Mouse (Mus musculus) kidney, embryonic 14.5 days (tissue): ENCODE measurements around the gene Pycard. TPM values are rescaled to one million over a fixed set of nuclear protein-coding genes. Genes with fewer than 3 reads are reported as not detected.
"Not testable (repeated sequence)": the region's sequence is repeated elsewhere in the genome, so short reads cannot be mapped to it uniquely, and the experiment has no call there.

ENCODE experiments used
- ATAC-seq: fragments of 200-750 bp; cut with Nextera tagmentation; 2 replicates; pipeline ENCODE4 v1.8.0; 2017; ENCODE audit warnings: moderate number of reproducible peaks, mild to moderate bottlenecking, moderate TSS enrichment, moderate library complexity; ENCODE audit not compliant: low FRiP score, low TSS enrichment
- H3K27ac ChIP-seq: fragments of 300-500 bp; sonication (generic); 2 replicates; pipeline ENCODE4 v1.5.1; 2014; ENCODE audit warnings: low read depth, mild to moderate bottlenecking, low read length, moderate library complexity, mixed read lengths
- H3K27me3 ChIP-seq: fragments of 300-500 bp; sonication (generic); 2 replicates; pipeline ENCODE4 v1.6.1; 2014; ENCODE audit warnings: mild to moderate bottlenecking, low read length; ENCODE audit not compliant: control insufficient read depth, insufficient read depth
- H3K36me3 ChIP-seq: fragments of 300-500 bp; sonication (generic); 2 replicates; pipeline ENCODE4 v1.6.1; 2014; ENCODE audit warnings: low read length, mixed read lengths; ENCODE audit not compliant: control insufficient read depth, insufficient read depth
- H3K4me1 ChIP-seq: fragments of 300-500 bp; sonication (generic); 2 replicates; pipeline ENCODE4 v1.6.1; 2014; ENCODE audit warnings: low read length, mixed read lengths; ENCODE audit not compliant: control insufficient read depth, insufficient read depth
- H3K4me2 ChIP-seq: fragments of 300-500 bp; sonication (generic); replicated peaks from 2 replicates; pipeline ENCODE4 v1.6.1; 2014; ENCODE audit warnings: low read depth, mild to moderate bottlenecking, low read length
- H3K4me3 ChIP-seq: fragments of 300-500 bp; sonication (generic); 2 replicates; pipeline ENCODE4 v1.5.1; 2014; ENCODE audit warnings: mild to moderate bottlenecking, low read length
- H3K9ac ChIP-seq: fragments of 300-500 bp; sonication (generic); 2 replicates; pipeline ENCODE4 v1.6.1; 2014; ENCODE audit warnings: low read depth, mild to moderate bottlenecking, low read length, moderate library complexity
- H3K9me3 ChIP-seq: fragments of 300-500 bp; sonication (generic); 2 replicates; pipeline ENCODE4 v1.6.1; 2016; ENCODE audit warnings: low read length; ENCODE audit not compliant: control insufficient read depth
- WGBS: fragments of 180-500 bp; shearing (Covaris S2); extraction: QIAGEN DNeasy Blood & Tissue Kit; methylation state at CpG from one replicate; pipeline ENCODE4 v1.1.7; 2014; 5-methylcytosine and 5-hydroxymethylcytosine counted together
- polyA plus RNA-seq: library from polyadenylated mRNA; unstranded; fragments of >200 nt; fragmentation: Nextera tagmentation; extraction: Ambion mirVana; gene quantifications from 2 replicates; pipeline ENCODE4 v1.2.1, GENCODE M21; 2014

Pycard gene
- polyA plus RNA-seq, 1 experiment from 2014 or later: 39.5 TPM

GRCm38 (mm10) chr7:128023565-128023964, 29.9 kb upstream of the Pycard start:
- Histone ChIP-seq H3K27ac (no peak overlapping the region), H3K9me3 (no peaks in the 10 kb centered on the region), H3K27me3 (no peaks in the 10 kb centered on the region), H3K4me3 (no peak overlapping the region), H3K4me2 (no peak overlapping the region), H3K36me3 (no peaks in the 10 kb centered on the region), H3K4me1 (no peaks in the 10 kb centered on the region), H3K9ac (no peak overlapping the region)
- WGBS: 93% methylated on average over 4 of the region's 4 CpGs
- ATAC-seq: no peak

DNA sequence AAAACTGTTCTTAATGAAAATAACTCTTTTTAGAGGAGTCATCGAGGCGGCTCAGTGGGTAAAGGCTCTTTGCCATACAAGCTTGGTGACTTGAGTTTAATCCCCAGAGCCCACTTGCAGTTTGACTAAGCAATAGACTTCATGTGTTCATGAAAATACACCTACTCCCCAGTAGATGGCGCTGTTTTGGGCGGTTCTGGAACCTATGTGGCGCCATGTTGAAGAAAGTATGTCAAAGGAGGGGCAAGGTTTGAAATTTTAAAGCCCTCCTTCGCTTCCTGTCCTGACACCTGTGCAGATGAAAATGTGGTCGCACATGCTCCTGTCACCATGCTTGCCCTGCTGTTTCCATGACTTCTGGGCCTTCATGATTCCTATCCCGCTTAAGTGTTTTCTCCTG, 29.3 kb upstream of the Pycard start:
- Histone ChIP-seq H3K9me3 (no peaks in the 10 kb centered on the region), H3K27me3 (no peaks in the 10 kb centered on the region), H3K4me1 (no peaks in the 10 kb centered on the region), H3K36me3 (no peaks in the 10 kb centered on the region), H3K4me2 (no peak overlapping the region), H3K9ac (no peak overlapping the region), H3K4me3 (no peak overlapping the region), H3K27ac (no peak overlapping the region)
- no peak for ATAC-seq
- WGBS: 62% methylated on average over 8 of the region's 8 CpGs

DNA sequence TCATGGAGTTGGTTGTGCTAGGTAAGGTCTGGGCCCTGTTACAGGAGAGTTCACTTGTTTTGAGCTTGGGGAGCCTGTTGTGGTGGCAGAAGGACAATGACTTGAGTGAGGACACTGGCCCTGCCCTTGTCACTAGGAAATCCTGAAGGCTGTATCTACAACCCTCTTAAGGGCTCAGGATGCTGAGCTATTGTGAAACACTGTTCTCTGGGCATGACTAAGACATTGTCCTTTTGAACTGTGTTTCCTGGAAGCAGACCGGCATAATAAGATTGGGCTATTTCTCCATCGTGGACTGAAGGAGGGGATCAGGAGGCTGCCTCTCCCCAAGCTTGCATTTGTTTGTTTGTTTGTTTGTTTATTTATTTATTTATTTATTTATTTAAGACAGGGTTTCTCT, 25.5 kb upstream of the Pycard start:
- Histone ChIP-seq H3K4me1 (no peaks in the 10 kb centered on the region), H3K36me3 (no peaks in the 10 kb centered on the region), H3K4me3 (no peak overlapping the region), H3K27ac (no peak overlapping the region), H3K4me2 (no peak overlapping the region), H3K9ac (no peak overlapping the region), H3K9me3 (no peaks in the 10 kb centered on the region), H3K27me3 (no peaks in the 10 kb centered on the region)
- 87% methylated on average over 2 of the region's 2 CpGs for WGBS
- no peak for ATAC-seq

DNA sequence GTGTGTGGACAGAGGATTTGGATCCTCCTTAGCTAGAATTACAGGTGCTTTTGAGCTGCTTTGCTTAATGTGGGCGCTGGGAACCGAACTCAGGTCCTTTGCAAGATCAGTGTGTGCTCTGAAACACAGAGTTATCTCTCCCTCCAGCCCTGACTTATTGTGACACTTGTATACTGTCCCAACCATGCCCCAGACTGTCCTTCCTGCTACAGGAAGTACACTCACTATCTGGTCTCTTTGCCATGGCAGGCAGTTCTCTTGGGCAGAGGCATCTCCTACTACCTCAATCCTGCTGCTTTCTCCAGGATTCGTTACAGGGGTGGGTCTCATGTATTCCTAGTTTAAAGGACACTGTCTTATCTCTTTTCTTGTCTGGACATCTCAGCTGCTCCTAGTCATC, 24.6 kb upstream of the Pycard start:
- H3K9ac ChIP-seq: no peak overlapping the region
- WGBS: 90% methylated on average over 3 of the region's 3 CpGs
- H3K4me1 ChIP-seq: no peaks in the 10 kb centered on the region
- no peak overlapping the region for H3K4me2 ChIP-seq
- H3K36me3 ChIP-seq: no peaks in the 10 kb centered on the region
- no peak for ATAC-seq
- no peak overlapping the region for H3K27ac ChIP-seq
- H3K27me3 ChIP-seq: no peaks in the 10 kb centered on the region
- H3K4me3 ChIP-seq: no peak overlapping the region
- H3K9me3 ChIP-seq: no peaks in the 10 kb centered on the region

DNA sequence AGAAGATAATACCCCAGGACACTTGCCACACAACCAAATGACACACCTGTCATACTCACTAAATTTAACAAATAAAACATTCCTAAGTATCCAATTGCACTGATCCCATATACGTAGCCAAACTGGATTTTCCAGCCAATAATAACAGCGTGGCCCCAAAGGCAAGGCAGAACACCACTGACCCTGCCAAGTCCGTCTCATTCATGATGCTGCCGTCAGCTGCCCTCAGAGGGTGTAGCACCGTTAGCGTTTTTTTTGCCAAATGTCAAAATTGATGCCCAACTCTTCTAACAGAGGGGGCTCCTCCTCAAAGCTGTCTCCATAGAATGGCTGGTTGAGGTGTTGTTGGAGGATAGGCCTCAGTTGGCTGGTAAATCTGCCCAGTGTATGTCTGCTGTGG, 23.0 kb upstream of the Pycard start:
- 83% methylated on average over 6 of the region's 6 CpGs for WGBS

GRCm38 (mm10) chr7:128016134-128016533, 22.5 kb upstream of the Pycard start:
- WGBS: 85% methylated on average over 5 of the region's 5 CpGs
- H3K9ac ChIP-seq, ATAC-seq, H3K27ac ChIP-seq, H3K4me1 ChIP-seq, H3K9me3 ChIP-seq, H3K36me3 ChIP-seq, H3K27me3 ChIP-seq, H3K4me2 ChIP-seq, H3K4me3 ChIP-seq: not testable (repeated sequence)

More for the DNA sequence above, 23.0 kb upstream of the Pycard start:
- Histone ChIP-seq H3K9ac (no peak overlapping the region), H3K4me3 (no peak overlapping the region), H3K27ac (no peak overlapping the region), H3K4me2 (no peak overlapping the region), H3K9me3 (no peaks in the 10 kb centered on the region), H3K36me3 (no peaks in the 10 kb centered on the region), H3K4me1 (no peaks in the 10 kb centered on the region), H3K27me3 (no peaks in the 10 kb centered on the region)
- no peak for ATAC-seq

GRCm38 (mm10) chr7:128013116-128013515, 19.4 kb upstream of the Pycard start:
- 91% methylated on average over 13 of the region's 13 CpGs for WGBS
- no peak overlapping the region for H3K27ac ChIP-seq
- H3K9ac ChIP-seq: no peak overlapping the region
- no peaks in the 10 kb centered on the region for H3K4me1 ChIP-seq
- no peaks in the 10 kb centered on the region for H3K36me3 ChIP-seq
- H3K4me3 ChIP-seq: no peak overlapping the region
- no peak overlapping the region for H3K4me2 ChIP-seq
- no peak for ATAC-seq
- H3K27me3 ChIP-seq: no peaks in the 10 kb centered on the region
- no peaks in the 10 kb centered on the region for H3K9me3 ChIP-seq

GRCm38 (mm10) chr7:128012136-128012780, 18.6 kb upstream of the Pycard start:
- no peaks in the 10 kb centered on the region for H3K36me3 ChIP-seq
- H3K9ac ChIP-seq: no peak overlapping the region
- ATAC-seq: no peak
- H3K27ac ChIP-seq: no peak overlapping the region
- no peaks in the 10 kb centered on the region for H3K9me3 ChIP-seq
- H3K4me1 ChIP-seq: no peaks in the 10 kb centered on the region
- no peak overlapping the region for H3K4me2 ChIP-seq
- H3K27me3 ChIP-seq: no peaks in the 10 kb centered on the region
- H3K4me3 ChIP-seq: no peak overlapping the region
- WGBS: 72% methylated on average over 13 of the region's 13 CpGs

- WGBS: 53% methylated on average over 40 of the region's 40 CpGs
- Histone ChIP-seq H3K9ac (peak overlapping the region; percentile 12; the same call in 1 of the 2 replicates), H3K9me3 (no peaks in the 10 kb centered on the region), H3K27me3 (no peaks in the 10 kb centered on the region), H3K4me2 (no peak overlapping the region; the same call in 1 of the 2 replicates), H3K4me3 (no peak overlapping the region), H3K4me1 (peaks cover 10% of the 10 kb centered on the region; the same call in 1 of the 2 replicates), H3K27ac (no peak overlapping the region), H3K36me3 (no peaks in the 10 kb centered on the region)
- ATAC-seq: peak; percentile 45; the same call in 1 of the 2 replicates
Observed at GRCm38 (mm10) chr7:128009715-128010340, 16.2 kb upstream of the Pycard start.
